Mouse (Mus musculus) layer of hippocampus, adult 8-10 months (tissue): Measurements from ENCODE around the gene Kazn. TPM values are rescaled to one million over a fixed set of nuclear protein-coding genes. Genes with fewer than 3 reads are reported as not detected.

Experiments
- DNase-seq, 2 experiments: peaks; one replicate each; pipeline ENCODE4 v3.0.0; 2022; ENCODE audit warnings: low spot score in 2 of 2
- total RNA-seq, 4 experiments: library from RNA; stranded (reverse); gene quantifications; 2 replicates each; pipeline ENCODE4 v1.2.4; 2022

The Kazn gene
- total RNA-seq, 4 experiments from 2014 or later, result 44.3 to 48.2 (median 44.9) TPM

DNA sequence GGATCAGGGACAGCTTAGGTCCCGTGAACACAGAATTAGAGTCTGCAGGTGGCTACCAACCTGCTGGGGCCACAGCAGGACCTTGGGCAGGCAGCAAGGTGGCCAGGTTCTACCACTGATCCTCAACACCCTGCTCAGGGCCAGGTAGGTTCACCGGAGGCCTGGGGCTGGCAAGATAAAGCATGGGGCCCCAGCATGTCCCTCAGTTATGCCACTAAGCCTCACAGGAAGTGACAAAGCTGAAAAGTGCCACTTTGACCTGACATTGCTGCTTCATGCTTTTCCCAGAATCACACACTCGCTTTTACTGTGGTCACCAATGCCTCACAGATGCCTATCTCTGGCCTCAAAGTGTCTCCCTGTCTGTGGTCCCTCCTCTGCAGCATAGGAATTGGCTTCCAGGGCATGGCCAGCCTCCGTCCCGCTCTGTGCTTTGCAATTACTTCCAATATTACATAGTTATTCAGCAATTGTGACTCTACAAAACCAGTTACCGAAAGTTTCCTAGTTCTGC is 111.9 kb downstream of the Kazn start:
- no peak for DNase-seq

DNA sequence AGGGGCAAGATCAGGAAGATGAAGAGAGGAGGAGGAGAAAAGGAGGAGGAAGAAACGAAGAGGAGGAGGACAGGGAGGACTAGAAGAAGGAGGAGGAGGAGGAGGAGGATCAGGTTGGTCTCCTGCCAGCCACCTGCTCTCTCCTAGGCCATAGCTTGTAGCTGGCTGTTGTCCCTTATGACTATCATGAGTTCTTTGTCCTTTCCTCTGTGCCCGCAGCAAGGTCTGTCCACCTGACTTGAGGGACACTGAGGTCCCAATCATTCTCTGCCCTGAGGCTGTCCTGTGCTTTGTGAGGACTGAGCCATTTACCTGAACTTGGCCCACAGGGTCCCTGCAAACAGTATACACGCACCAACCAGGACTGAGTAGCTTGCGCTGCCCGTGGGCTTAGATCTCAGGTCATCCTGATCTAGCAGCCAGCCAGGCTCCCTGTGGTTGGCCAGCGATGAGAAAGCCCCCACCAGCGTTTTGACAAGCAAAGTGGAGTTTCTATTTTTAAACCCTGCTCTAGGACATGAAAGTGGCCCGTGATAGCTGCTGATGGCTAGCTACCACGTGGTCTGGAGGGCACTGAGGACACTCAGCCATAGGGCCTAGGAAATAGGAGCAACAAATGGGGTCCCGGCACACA is 112.4 kb downstream of the Kazn start:
- no peak for DNase-seq

DNA sequence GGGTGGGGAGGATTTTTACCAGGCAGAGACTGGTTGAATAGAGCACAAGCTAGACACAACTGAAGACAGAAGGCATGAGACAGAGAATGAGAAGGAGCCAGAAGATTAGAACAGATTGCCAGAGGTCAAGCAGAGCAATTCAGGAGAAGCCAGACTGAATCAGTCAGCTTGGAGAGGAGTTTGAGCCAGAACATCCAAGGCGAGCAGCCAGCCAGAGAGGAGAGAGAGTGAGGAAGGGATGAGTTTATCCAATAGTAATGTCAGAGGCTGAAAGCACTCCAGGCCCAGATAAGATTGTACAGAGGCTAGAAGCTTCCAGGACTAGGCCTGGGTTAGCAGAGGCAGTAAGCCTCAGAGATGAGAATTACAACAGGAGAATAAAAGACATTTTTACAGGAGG is 118.0 kb downstream of the Kazn start:
- no peak for DNase-seq

DNA sequence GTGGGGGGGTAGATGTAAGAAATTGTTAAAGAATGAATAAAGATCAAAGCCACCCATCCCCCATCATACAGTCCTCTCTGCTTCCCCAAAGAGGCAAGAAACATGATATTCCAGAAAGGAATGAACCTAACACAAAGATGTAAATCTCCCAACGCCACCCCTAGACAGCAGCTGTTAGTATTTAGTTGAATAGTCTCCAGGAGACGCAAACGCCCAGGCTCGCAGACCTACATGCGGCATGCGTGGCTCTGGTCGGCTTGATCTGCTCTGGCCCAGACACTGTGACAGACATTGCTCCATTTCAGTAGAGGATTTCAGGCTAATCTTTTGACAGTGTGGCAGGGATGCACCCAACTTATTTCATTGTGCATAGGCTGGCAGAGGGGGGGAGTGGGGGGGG is 120.7 kb downstream of the Kazn start:
- no peak for DNase-seq

DNA sequence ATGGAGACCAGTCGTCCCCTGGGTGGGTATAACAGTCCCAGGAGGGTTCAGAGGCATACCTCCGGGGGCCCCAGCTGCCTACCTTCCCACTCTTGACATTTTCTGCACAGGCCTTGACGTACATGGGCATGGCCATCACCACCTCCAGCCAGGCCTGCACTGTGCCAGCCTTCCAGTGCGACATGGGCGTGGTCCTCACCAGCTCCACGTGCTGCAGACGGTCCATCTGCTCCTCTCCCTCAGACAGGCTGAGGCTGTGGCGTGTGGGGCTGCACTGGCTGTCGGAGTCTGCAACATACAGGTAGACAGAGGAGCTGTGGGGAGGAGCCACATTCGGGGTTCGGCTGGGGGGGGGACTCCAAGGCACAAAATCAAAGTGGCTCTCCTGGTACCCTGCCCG is 121.2 kb downstream of the Kazn start:
- no peak for DNase-seq

DNA sequence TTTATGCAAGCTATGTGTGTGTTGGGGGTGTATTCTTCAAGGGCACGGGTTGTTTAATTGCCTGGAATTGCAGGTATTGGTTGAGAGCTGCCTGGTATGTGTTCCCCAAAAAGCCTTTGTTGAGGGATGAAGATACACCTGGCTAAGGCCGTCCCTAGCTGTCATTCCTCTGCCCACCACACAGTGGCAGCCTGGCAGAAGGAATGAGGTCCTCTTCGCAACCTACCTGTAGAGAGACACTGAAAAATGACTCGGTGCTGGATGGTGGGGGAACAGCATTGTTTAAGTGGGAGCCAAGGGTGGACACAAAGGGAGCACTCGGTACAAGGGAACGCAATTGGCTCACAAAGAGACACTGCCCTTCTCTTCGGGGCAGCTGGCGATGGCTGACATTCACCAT is 125.9 kb downstream of the Kazn start:
- peak in 1 of 2 experiments; percentile 24 for DNase-seq

DNA sequence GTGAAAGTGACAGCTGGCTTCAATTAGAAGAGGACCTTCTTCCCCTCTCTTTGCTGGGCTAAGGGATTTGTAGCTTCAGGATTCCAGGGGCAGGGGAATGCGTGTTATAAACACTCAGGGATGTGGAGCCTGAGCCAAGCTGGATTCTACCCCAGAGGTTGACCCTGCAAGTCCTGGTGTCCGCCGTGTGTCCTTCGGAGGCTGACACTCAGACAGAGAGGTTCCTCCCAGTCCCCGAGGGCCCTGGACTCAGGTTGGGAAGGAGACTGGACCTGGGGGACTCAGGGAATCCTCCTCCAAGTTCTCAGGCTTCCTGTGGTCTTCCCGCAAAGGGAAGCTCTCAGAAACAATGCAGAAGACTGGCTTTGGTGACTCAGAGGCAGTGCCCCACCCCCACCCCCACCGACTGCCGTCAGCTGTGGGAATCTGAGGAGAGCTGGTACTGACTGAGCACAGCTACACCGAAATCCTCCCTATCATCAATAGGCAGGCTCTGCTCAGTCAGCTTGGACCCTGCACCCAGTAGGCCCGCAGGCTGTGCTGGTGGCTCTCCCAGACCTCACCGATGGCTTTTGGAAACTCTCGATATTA is 136.0 kb downstream of the Kazn start:
- DNase-seq, result no peak

DNA sequence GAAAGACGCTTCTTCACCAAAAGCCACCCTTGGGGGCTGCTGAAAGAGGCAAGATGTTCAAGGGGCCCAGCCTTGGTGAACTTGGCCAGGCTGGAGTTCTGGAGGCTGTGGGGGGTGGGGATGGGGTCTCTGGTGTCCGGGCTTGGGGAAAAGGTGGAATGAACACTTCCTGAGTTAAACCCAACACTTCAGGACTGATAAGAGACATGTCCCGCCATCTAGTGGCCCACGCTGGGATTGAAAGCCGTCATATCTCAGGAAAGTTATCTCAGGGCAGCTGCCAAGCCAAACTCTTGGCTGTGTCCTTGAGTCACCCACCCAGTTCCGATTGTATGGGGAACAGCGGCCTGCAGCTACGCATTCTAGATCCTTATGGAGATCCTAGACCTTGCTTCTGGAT is 140.9 kb downstream of the Kazn start:
- DNase-seq, result peak; percentile 51 to 83

DNA sequence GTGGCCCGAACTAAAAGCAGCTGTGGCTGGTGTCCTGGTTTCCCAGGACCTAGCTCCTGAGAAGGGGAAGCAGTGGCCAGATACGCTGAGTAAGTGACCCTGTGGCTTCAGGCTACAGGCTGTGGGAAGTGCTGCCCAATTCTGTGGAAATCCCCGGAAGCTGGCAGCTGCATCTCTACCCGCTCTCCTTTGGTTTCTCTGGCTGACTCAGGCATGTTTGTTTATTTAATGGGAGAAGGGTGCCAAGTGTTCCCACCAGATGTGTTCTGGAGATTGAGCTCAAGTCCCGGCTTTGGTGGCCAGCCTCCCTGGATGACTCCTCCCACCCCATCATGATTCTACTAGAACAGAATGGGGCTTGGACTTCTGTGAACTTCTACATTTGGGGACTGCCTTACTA is 141.3 kb downstream of the Kazn start:
- no peak for DNase-seq

DNA sequence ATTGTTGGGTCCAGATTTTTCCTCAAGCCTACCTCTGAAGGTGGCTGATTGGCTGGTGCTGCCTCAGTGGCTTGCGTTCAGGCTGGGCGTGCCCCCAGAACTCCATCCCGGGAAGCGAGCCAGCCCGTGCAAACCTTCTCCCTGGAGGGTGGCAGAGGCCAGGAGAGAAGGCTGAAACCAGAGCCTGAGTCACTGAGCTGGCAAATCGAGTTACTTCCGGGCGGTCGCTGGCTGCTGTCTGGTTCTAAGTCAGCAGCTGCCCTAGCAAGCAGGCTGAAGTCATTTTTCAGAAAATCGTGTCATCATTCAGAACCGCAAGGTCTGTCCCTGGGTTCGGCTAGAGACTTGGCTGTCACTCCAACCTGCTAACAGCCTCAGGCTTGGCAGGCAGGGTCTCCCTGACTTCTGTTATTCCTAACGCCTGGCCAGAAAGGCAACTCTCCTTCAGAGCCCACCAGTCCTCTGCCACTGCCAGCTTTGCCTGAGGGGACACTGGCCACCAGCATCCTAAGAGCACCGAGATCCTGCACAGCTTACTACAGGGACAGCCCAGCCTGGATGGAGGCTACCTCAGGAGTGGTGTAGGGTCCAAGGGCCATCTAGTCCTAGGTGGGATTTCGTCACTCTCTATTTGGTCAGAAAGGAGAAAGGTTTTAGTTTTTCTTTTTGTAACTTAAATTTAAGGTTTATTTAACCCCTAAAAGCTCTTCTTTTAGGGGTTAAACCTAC is 143.5 kb downstream of the Kazn start:
- DNase-seq, result no peak

DNA sequence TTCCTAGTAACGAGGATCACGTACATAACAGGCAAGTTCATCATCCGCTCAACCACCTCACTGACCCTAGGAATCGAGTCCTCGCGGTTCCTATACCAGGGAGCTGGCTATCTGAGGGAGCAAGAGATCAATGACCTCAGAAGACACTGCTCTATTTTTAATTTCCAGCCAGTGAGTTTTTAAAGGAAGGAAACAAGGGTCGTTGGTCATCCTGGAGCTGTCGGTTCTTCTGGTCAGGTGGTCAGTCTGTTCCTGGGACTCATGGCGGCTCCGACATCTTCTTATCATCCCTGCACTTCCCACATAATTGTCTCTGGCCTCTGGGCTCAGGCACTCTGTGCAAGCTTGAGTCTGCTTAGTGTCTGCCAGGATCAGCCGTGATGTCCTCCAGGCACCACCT is 144.8 kb downstream of the Kazn start:
- no peak for DNase-seq

DNA sequence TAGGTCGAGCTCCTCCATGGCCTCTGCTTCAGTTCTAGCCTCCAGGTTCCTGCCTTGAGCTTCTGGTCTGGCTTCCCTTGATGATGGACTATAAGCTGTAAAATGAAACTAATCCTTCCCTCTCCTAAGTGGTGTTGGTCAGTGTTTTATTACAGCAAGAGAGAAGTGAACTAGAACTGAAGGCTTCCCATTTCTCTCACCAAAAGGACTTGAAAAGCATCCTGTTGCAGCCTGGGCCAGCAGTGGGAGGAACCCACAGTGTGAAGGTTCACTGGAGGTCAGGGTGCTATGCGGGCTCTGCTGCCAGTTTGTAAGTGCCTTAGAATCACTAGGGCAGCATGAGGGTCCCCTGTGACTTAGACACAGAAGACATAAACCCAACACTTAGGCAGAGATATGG is 148.1 kb downstream of the Kazn start:
- DNase-seq, result no peak

DNA sequence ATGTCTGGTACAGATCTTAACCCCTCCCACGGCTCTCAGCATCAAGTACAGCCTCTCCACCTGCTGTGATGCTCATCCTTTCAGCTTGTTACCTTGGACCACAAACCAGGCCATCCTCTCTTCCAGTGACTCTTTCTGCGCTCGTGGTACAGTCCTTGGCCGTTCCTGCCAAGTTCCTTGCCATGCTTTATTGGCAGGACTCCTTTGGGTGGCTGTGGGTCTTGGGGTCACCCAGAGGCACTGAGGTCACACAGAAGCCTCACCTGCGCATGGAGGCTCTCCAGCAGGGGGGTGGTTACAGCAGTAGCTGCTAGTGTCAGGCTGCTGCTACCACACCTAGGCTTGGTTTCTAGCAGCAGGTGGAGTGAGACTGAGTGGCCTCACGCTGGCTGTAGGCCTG is 149.2 kb downstream of the Kazn start:
- no peak for DNase-seq

DNA sequence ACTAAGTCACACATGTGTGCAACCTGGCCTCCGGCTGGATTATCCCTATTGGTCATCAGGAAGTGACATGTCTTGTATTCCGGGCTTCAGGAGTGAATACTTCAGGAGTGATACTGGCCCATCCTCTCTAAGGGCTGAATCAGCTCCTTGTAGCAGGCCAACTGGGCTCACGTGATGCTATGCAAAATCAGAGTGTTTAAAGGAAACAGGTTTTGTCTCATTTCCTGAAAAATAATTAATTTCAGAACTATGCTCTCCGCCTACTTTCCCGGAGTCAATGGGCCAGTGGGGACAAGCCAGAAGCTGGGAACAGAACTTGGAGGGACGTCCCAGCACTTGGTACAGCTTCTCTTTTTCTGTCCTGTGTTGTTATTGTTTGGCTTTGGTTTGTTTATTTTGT is 150.4 kb downstream of the Kazn start:
- no peak for DNase-seq

DNA sequence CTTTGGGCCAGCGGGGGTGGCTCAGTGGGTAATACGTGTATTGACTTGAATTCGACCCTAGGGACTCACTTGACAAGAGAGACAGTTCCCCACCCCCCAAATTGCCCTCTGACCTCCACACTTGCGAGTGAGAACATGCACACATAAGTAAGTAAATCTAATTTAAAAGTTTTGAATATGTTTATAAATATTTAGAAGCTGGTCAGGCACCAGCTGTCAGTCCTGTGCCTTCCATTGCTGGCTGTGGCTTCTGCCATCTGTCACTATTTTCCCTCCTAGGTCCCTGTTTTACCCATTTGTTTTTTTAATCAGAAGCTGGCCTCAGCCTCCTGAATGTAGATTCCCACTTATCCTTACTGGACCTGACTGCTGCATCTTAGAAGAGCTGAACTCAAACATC is 150.8 kb downstream of the Kazn start:
- no peak for DNase-seq

DNA sequence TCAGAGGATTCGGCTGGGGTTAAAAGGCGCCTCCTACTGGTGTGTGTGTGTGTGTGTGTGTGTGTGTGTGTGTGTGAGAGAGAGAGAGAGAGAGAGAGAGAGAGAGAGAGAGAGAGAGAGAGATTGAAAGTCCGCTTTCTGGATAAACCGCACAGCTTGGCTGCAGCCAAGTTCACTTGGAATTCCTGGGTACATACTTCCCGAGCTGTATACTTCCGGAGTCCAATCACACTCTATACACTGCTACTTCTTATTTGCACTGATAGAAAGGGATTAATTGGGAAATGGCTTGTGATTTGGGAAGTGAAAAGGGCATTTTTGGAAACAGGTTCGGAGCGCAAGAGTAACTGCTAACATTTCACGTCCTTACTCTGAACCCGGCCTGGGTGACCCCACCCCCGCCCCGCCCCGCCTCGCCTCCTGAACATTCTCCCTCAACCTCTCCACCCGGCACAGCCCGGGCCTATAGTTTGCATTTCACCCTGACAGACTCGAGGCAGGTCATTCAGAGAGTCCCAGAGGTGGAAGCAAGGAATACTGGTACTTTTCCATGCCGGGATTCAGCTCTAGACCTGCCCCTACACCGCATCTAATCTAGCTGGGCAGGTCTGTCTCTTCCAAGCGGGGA is 154.2 kb downstream of the Kazn start:
- DNase-seq, result no peak

DNA sequence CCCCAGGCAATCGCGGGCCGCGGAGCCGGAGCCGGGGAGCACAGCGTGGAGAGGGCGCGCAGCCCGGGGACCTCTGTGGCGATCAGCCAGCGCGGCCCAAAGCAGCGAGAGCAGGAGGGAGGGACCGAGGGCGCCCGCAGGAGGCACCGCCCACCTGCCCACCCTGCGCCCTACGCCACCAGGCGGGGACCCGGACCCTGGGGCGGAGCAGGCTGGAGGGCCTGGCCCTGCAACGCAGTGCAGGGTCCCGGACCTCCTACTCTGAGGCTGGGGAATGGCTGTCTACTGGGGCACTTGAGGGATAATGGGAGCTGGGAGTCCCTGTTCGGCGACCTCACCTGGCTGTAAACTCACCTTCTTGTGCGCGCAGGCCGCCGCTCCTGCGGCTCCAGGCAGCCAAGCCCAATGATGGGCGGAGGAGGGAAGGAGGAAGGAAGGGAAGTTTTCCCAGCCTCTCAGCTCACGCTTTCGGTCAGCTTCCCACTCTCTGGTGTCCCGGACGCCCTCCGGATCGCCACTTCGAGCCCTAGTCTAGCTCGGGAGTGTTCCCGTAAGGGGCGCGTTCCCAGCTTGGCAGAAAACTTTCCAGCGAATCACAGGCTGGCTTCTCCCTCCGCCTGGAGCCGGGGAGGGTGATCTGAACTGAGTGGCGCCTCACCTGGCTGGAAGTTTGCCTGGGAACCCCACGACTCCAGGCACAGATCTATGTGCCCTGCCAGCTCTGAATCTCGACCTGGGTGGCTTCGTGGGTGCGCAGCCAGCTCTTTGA is 154.9 kb downstream of the Kazn start, which contains the start of gene Tmem51:
TSS of gene Tmem51 (minus strand) at position 174 of the 769 bp plus-strand sequence.
- DNase-seq, result no peak

DNA sequence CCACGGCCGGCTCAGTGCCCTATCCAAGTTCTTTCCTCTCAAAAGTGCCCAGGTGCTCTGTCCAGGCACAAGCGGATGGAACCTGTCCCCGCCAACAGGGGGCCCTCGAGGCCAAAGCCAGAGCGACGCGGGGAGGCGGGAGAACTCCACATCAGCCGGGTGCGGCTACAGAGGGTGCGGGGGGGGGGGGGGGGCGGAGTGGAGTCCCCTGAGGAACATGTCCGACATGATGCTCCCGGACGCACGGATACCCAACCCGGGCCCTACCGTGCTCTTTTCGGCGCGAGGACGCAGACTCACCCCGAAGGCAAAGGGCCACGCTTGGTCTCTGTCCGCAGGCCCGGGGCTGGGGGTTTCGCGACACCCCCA is 155.5 kb downstream of the Kazn start:
- no peak for DNase-seq

DNA sequence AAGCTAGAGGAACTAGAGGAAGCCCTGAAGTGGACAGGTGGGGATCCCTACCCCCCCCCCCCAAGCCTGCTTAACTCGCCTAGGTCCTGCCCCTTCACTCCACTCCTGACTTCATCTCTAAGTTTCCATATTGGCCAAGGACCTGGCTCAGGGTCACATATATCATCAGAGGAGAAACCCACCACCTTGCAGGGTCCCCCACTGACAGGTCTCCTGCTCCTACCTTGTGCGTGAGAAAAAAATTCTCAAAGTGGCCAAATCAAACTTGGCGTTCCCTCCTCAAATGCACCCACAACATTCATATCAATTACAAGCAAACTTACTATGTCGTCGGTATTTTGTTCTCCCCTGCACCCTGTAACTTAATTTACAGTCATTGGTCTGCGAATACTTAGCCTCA is 156.0 kb downstream of the Kazn start:
- no peak for DNase-seq

DNA sequence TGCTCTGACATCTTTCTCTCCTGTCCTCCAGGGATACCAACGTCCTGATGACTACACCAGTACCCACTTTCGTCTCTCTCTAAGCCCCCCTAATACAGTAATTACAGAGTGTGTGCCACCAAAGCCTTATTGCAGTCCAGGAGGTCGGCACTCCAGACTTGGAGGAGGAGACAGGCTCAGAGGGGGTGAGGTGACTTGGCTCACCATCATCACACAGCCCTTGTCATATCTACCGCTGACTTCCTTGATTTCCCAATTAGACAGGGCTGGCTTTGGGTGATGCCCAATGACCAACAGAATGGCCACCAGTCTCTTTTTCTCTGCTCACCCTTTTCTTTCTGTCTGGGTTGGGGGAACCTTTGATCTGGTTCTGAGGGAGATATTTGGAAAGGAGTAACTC is 156.5 kb downstream of the Kazn start:
- no peak for DNase-seq

DNA sequence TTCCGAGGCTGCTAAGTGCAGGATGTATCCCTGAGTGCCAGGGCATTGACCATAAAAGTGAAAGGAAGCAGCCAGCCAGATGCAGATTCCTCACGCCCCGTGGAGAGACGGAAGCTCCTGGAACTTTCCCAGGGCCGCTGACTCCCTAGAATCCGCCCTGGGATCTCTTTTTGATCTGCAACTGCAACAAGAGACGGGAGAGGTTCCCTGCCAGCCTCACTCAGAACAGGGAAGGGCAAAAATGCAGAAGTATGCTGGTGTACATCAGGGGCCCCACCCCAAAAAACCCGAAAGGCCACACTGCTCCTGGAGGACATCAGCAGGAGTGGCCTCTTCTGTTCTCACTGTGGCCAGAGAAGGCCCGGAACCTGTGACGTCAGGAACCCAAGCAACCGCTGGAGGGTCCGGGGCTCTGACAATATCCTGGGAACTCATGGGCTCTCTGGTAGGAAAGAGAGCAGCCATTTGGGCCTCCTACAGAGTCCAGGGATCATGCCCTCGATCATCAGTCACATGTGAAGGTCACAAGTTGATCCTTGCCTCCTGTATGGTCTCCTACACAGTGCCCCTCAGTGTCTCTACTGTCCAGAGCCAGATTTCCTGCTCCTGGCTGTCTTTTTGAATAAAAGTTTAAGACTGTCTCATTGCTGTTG is 157.4 kb downstream of the Kazn start:
- no peak for DNase-seq
